Mouse (Mus musculus): ENCODE measurements around the gene Grasp. TPM values are rescaled to one million over a fixed set of nuclear protein-coding genes. Genes with fewer than 3 reads are reported as not detected.

Gene Grasp
- total RNA-seq, 2 experiments from 2014 or later: not detected

DNA sequence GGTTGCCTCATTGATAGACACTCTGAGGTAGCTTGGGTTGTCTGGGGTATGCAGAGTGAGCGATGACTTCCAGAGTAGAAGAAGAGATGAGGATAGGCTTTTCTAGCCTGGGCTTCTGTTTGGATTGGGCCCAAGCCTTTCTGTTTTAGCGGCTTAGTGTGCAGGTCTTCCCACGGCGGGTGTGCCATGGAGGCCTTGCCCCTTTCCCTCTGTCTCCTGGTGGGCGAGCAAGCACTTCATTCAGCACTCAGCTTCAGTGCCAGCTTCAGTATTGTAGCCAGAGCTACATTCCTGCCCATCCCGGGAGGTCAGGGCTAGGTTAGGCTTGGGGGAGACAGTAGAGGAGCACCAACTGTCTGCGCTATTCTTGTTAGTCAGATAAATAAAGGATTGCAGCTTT, 31.3 kb upstream of the Grasp start:
- no peak for ATAC-seq (replicated peaks; ENCODE audit: low FRiP score, poor library complexity, severe bottlenecking)

DNA sequence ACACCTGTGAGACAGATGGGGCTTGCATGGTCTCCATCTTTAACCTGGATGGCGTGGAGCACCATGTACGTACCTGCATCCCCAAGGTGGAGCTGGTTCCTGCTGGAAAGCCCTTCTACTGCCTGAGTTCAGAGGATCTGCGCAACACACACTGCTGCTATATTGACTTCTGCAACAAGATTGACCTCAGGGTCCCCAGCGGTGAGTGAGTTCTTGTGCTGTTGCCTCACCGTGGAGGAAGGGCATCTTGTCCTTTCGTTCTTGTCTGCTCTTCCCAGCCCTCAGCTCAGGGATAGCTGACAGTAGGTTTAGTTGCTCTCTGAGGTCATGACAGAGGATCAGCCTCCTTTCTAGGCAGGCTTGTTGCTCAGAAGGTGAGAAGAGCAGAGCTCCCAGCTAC, 30.0 kb upstream of the Grasp start:
- ATAC-seq (replicated peaks; ENCODE audit: low FRiP score, poor library complexity, severe bottlenecking): no peak

DNA sequence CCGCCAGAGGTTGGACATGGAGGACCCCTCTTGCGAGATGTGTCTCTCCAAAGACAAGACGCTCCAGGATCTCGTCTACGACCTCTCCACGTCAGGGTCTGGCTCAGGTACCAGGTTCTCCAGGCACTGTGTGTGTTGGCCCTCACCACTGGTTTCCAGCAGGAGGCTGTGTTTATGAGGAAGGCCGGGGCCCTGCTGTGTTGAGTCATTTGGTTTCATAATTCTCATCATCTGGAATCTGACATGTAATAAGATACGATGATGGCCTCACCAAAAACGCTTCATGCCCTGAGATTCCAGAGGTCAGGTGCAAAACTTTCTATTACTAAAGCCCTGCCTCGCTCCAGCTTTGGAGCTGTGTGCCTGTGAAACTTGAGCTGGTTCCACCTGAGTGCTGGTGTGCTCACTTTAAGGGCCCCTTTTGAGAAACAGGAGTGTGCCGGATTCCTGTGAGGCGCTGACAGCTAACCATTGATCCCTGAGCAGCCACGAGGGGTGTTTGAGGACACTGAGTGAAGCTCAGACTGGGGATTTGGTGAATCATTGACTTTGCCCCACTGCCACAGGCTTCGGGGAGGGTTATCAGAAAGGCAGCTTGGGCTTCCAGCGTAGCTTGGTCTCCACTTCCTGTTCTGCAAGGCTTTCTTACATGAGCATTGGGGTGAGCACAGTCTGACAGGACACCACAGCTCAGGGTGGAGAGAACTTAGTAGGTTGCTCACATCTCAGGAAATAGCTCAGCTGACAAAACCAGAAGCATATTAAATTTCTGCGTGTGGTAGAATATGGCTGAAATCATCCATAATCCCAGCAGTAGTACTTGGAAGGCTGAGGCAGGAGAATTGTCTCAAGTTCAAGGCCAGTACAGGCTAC, 28.8 kb upstream of the Grasp start:
- ATAC-seq (replicated peaks; ENCODE audit: low FRiP score, poor library complexity, severe bottlenecking): no peak

DNA sequence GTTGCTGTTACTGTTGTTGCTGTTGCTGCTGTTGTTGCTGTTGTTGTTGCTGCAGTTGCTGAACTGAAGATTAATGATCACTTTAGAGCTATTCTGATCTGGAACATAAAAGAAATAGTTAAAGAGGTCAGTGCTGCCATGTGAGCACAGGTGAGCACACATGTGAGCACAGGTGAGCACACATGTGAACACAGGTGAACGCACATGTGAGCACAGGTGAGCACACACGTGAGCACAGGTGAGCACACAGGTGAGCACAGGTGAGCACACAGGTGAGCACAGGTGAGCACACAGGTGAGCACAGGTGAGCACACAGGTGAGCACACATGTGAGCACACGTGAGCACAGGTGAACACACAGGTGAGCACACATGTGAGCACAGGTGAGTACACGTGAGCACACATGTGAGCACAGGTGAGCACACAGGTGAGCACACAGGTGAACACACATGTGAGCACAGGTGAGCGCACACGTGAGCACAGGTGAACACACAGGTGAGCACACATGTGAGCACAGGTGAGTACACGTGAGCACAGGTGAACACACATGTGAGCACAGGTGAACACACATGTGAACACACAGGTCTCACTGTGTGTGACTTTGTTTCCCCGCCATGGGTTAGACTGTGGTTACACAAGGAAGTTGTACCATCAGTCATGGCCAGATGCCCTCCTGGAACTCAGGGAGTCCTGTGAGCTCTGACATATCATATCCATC, 27.8 kb upstream of the Grasp start:
- ATAC-seq (replicated peaks; ENCODE audit: low FRiP score, poor library complexity, severe bottlenecking): no peak

DNA sequence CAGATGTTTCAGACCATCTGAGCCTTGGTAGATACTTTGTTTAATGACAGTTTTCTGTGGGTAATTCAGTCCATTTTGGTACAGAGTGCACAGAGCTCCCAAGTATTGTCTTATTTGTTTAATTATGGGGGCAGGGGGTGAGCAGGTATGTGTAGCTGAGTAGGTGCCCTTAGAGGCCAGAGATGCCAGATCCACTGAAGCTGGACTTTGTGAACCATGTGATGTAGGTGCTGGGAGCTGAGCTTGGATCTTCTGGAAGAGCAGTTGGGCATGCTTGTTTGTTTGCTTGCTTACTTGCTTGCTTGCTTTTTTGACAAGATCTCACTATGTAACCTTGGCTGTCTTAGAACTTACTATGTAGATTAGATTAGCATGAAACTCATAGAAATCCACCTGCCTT, 27.0 kb upstream of the Grasp start:
- ATAC-seq (replicated peaks; ENCODE audit: low FRiP score, poor library complexity, severe bottlenecking): no peak

DNA sequence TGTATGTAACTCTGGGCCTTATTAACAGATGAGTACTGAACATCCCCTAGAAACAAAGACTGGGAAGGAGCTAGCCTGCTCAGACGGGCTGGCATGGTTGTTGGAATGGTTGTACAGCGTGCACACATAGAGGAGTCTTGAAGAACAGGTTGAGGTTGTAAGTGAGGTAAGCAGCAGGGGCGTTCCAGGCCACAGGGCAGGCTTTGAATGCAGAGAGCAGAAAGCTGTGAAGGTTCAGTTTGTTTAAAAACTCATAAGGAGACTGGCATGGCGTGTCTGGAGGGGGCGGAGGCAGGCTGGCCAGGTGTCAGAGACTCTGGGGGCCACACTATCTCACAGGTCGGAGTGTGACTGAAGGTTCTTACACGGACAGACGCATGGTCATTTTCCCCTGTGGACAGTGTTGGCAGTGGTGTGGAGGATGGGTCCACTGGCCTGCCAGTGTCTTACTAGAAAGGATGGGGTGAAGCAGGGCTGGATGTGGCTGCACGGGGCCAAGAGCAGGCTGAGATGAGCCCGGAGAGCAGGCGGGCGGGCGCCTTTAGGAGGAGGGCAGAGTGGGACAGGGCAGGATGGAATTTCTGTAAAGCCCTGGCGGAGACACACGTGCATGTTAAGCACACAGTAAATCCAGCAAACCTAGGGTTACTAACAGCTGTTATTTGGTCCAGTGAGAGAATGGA, 26.4 kb upstream of the Grasp start:
- ATAC-seq (replicated peaks; ENCODE audit: low FRiP score, poor library complexity, severe bottlenecking): no peak

DNA sequence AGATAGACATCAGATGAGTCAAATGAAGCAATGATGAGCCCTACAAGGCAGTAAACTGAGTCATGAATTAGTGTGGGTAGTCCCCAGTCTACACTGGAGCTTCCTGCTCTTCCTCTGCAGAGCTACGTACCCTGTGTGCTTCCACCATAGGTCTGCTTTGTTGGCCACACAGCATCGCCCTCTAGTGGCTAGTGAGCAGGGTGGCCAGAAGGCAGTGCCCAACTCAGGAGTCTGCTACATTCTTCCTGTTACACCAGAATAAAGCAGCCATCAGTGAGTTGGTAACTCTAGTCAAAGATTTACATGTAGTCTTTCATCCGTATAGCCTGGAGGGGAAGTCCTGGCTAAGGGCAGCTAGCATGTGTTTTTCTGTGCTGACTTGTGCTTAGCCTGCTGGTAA, 25.8 kb upstream of the Grasp start:
- peak; percentile 62; the same call in 1 of the 2 replicates for ATAC-seq (replicated peaks; ENCODE audit: low FRiP score, poor library complexity, severe bottlenecking)

DNA sequence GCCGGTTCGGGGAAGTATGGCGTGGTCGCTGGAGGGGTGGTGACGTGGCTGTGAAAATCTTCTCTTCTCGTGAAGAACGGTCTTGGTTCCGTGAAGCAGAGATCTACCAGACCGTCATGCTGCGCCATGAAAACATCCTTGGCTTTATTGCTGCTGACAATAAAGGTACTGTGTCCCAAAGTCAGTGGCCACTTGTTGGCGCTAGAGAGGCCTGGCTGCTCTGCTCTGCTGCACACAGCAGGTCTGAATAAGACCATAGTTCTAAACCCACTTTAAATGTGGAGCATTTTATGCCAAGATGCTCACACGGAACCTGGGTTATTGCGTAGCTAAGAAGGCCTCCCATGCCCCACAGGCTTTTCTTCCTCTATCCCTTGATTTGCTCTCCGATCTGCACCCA, 25.1 kb upstream of the Grasp start:
- ATAC-seq (replicated peaks; ENCODE audit: low FRiP score, poor library complexity, severe bottlenecking): no peak

DNA sequence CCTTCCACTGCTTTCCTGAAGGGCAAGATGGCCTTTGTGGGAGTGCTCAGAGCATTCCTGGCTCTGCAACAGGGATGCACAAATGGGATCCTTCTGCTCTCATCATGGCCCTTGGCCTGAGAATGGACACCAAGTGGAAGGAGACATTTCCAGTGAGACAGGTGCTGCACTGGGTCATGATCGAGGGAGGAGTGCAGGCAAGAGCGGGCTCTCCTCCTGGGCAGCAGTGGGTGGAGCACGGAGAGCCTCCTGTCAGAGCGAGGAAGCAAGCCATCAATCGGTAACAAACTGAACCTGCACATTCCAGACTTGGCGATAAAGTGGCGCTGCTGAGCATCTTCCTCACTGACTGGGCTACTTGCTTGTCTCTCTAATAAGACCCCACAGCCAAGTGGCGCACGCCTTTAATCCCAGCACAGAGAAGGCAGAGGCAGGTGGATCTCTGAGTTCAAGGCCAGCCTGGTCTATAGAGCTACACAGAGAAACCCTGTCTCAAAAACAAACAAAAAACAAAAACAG, 23.2 kb upstream of the Grasp start:
- ATAC-seq (replicated peaks; ENCODE audit: low FRiP score, poor library complexity, severe bottlenecking): no peak

DNA sequence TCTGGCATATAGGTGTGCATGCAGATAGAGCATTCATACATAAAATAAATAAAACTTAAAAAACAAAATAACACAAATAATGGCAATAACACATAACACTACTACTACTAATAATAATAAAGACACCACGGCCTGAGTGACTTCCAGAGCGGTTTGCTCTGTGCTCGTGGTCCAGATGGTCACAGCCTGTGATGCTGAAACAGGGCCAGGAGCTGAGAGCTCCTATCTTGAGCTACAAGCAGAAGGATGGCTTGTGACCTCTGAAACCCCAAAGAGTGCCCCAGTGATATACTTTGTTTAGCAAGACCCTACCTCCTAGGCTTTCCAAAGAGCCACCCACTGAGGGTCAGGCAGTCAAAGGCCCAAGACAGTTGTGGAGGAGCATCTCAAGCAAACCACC, 22.6 kb upstream of the Grasp start:
- ATAC-seq (replicated peaks; ENCODE audit: low FRiP score, poor library complexity, severe bottlenecking): no peak

DNA sequence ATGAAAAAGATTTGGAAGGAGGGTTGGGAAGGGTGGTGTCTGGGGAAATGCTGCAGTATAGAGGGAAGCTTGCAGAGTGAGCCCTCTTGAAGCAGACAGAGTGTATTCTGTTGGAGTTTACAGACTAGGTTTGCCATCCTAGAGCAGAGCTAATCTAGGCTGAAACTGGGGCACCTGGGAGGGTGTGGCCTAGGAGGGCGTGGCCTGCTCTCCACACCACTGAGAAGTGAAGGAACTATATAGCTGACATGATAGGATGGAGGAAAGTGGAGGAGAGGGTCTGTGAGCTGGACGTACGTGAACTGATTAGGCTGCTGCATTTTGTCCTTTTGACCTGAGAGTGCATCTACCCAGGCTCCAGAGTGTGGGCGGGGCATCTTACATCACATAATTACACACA, 20.3 kb upstream of the Grasp start:
- ATAC-seq (replicated peaks; ENCODE audit: low FRiP score, poor library complexity, severe bottlenecking): no peak

DNA sequence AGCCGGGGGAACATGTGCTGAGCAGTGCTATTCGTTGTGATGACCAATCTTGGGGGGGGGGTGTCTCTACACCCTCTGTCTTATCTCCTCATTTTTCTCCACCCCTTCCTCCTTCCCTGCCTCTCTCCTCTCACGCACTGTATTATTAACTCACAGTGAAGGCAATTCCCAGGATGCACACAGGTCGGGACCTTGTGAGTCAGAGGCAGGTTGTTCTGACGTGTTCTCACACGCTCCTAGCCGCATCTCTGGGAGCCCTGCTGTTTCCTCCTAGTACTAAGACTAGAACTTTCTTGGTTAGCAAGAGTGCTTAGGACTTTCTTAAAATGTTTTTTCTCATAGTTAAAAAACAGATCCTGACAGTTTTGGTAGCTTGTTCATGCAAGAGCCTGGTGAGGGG, 19.2 kb upstream of the Grasp start:
- no peak for ATAC-seq (replicated peaks; ENCODE audit: low FRiP score, poor library complexity, severe bottlenecking)

DNA sequence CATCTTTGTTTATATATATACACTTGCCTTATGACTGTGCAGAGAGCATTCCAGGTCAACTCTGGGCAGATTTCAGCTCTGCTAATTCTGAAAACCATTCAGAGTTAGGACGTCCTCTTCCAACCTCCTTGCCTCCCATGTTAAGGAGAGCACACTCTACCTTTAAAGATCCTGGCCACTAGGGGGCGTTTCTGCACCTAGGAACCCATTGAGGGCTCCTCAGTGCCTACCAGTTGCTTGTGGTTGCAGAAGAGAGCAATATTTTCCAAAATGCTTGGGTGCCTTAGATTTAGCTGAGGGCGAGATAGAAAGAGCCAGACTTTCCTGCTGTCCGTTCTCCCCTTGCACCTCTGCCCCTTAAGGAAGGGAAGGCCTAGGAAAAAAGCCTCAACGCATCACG, 13.8 kb upstream of the Grasp start:
- 0 out of 2 replicates have a peak, but pooled peaks have one; percentile 66 for ATAC-seq (replicated peaks; ENCODE audit: low FRiP score, poor library complexity, severe bottlenecking)

DNA sequence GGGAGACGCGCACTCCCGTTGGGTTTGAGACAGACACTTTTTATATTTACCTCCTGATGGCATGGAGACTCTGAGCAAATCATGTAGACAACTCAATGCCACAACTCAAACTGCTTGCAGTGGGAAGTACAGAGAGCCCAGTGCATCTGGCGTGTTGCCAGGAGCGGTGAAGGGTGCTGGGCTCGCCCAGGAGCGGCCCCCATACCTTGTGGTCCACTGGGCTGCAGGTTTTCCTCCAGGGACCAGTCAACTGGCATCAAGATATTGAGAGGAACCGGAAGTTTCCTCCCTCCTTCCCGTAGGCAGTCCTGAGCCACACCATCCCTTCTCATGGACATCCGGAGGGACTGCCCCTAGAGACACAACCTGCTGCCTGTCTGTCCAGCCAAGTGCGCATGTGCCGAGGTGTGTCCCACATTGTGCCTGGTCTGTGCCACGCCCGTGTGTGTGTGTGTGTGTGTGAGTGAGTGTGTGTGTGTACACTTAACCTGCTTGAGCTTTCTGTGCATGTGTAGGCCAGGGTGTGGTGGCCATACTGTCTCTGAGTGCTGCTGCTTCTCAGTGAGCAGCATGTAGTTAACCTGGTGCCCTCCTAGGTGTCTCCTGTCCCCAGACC, 12.9 kb upstream of the Grasp start:
- ATAC-seq (replicated peaks; ENCODE audit: low FRiP score, poor library complexity, severe bottlenecking): 0 out of 2 replicates have a peak, but pooled peaks have one; percentile 42

DNA sequence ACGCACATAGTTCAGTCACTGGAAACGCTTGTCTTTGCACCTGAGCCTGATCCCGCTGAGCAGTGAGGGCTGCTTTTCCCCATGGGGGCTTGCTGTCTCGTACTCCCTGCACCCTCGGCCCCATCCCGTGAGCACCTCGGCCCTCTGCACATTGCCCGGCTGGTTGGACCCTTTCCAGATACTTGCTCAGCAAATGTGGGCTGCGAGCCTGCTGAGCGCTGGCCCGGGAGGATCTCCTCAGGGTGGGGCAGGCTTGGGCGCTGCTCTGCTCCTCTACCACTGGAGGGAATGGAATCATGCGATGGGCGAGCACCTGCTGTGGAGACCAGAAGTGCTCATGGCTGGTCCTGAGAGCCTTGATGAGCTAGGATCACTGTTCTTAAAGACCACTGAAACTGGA, 11.6 kb upstream of the Grasp start:
- no peak for ATAC-seq (replicated peaks; ENCODE audit: low FRiP score, poor library complexity, severe bottlenecking)

DNA sequence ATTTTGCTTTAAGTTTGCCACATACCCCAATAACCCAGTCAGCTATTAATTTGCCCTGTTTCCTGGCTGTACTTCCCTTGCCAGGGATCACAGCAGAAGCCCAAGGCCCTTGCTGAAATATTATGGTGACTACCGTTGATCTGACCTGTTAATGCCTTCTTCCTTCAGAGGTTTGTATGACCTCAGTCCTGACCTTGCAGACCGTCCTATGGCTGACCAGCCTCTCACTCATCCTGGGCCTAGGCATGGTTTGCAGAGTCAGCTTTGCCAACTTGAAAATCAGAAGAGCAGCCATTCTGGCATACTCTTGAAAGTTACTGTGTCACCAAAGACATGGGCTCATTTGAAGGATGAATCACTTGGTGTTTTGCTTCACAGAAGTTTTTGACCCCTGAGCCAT, 8.9 kb upstream of the Grasp start:
- no peak for ATAC-seq (replicated peaks; ENCODE audit: low FRiP score, poor library complexity, severe bottlenecking)

DNA sequence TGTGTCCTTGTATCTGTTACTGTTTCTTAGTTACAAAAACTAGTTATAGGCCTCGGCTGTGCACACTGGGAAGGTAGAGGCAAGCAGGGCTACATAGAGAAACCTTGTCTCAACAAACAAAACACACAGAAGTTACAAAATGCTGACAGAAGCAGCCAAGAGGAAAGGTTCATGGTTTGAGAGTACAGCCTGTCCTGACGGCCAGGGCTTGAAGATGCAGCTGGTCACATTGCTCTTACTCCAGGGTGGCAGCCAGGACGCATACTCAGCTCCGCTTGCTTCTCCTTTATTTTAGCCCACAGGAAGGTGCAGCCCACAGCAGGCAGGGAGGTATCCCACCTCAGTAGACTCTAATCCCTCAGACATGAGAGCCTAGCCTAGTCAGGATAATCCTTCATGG, 8.0 kb upstream of the Grasp start:
- ATAC-seq (replicated peaks; ENCODE audit: low FRiP score, poor library complexity, severe bottlenecking): no peak

DNA sequence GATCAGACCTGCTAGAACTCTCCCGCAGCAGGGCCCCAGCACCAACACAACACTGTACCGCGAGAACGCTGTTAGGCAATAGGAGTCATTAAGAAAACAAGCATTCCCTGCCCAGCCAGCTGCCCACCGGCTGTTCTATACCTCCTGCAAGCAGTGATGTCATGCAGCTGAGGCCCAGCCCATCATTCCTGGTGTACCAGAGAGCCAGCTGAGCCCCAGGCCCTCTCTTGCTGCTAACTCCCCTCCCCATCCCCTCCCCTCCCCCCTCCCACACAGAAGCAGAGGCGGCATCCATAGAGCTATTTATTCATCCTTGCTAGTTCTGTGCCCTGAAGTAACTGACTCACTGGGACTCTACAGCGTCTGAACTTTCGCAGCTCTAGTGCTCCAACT, 3.1 kb upstream of the Grasp start:
- ATAC-seq (replicated peaks; ENCODE audit: low FRiP score, poor library complexity, severe bottlenecking): no peak

DNA sequence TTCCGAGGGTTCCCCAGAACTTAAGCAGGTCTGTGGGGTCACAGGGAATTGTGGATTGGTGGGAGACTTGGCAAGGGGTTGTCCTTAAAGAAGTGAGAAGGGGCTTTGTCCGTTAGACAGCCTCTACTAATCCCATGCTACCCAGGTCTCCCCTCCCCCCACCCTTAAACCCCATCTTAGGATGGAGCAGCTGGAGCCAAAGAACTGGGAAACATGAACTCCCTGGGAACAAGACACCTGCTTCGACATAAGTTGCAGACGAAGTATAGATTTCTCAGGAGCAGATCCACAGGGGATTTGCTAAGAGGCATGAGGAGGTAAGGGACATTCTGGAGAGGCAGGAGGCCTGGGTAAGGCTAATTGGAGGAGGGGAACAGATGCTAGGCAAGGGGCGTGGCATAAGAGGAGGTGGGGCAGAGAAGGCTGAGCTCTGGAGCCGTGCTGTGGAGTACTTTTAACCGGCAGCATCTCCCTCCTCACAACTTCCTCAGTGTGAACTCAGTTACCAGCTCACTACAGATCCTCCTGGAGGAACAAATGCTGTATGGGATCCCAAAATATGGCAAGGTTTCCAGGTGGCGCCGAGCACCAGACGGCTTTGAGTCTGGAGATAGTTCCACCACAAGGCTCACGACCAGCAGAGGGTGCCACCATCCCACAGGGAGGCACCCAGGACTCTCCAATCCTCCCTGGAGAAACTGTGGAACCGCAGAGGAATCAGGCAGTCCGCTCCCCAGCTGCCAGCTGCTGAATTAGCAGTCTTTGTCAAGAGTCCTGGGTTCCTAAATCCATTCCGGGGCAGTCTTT, 2.5 kb upstream of the Grasp start:
- ATAC-seq (replicated peaks; ENCODE audit: low FRiP score, poor library complexity, severe bottlenecking): no peak
